Mouse (Mus musculus): Measurements from ENCODE around the gene Cebpe.

Cebpe gene

DNA sequence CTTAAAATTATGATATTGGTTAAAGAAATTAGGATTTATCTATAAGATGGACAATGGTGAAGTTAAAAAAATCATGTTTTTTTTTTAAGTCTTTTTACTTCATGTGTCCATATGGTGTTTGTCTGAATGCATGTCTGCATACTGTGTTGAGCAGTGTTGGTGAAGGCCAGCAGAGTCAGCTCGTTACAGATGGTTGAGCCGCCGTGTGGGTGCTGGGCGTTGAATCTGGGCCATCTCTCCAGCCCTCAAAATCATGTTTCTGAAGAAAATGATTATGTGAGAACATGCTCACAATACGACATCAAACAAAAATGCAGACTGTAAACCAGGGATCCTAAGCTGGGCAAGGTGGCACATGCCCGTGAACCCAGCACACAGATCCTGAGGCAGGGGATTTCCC lies 18.3 kb upstream of the Cebpe start:
- ChIA-PET POLR2A (interaction anchor here in 1 of 4 experiments (0.6 to 1.2 kb wide), 3 partner anchors 15 to 538 kb away, joined by 3 to 8 read pairs (median 3); partner anchors contain the start of gene 1700123O20Rik), CTCF (interaction anchor here in 3 of 4 experiments (0.6 to 2.2 kb wide), 3 partner anchors 16 to 139 kb away, joined by 3 to 9 read pairs (median 5); no protein-coding TSS in a partner anchor)

- CTCF ChIA-PET: interaction anchor here in 3 of 4 experiments (0.6 to 2.2 kb wide), 5 partner anchors 15 to 95 kb away, joined by 4 to 9 read pairs (median 5); no protein-coding TSS in a partner anchor
These were observed 17.1 kb upstream of the Cebpe start for GRCm38 (mm10) chr14:54728823-54729653.

GRCm38 (mm10) chr14:54727565-54727964 lies 15.6 kb upstream of the Cebpe start:
- POLR2A ChIA-PET: interaction anchor here in 1 of 4 experiments (1.5 kb wide), 1 partner anchor 9 kb away, joined by 4 read pairs; no protein-coding TSS in a partner anchor
- CTCF ChIA-PET: no interaction called here

More at GRCm38 (mm10) chr14:54728823-54729653, 17.1 kb upstream of the Cebpe start:
- POLR2A ChIA-PET: interaction anchor here in 3 of 4 experiments (0.5 to 1.4 kb wide), 8 partner anchors 14 to 139 kb away, joined by 3 to 5 read pairs (median 3); partner anchors contain the start of gene 1700123O20Rik (in 1 of the 3)

- CTCF ChIA-PET: interaction anchor here in 1 of 4 experiments (1.1 kb wide), 1 partner anchor 55 kb away, joined by 3 read pairs; no protein-coding TSS in a partner anchor
These were observed 12.1 kb upstream of the Cebpe start for GRCm38 (mm10) chr14:54724049-54724448.

GRCm38 (mm10) chr14:54721711-54722110 lies 9.7 kb upstream of the Cebpe start:
- POLR2A ChIA-PET: interaction anchor here in 3 of 4 experiments (0.6 to 1.5 kb wide), 4 partner anchors 16 to 191 kb away, joined by 3 to 4 read pairs (median 3); no protein-coding TSS in a partner anchor
- CTCF ChIA-PET: interaction anchor here in 2 of 4 experiments (1.1 to 1.5 kb wide), 3 partner anchors 64 to 66 kb away, joined by 3 to 7 read pairs (median 3); no protein-coding TSS in a partner anchor

More at GRCm38 (mm10) chr14:54724049-54724448, 12.1 kb upstream of the Cebpe start:
- POLR2A ChIA-PET: no interaction called here

GRCm38 (mm10) chr14:54720654-54721350 lies 8.8 kb upstream of the Cebpe start:
- ChIA-PET CTCF (interaction anchor here in 3 of 4 experiments (0.6 to 1.5 kb wide), 4 partner anchors 65 to 97 kb away, joined by 3 to 7 read pairs (median 4); no protein-coding TSS in a partner anchor), POLR2A (interaction anchor here in 1 of 4 experiments (1.5 kb wide), 1 partner anchor 15 kb away, joined by 4 read pairs; no protein-coding TSS in a partner anchor)

DNA sequence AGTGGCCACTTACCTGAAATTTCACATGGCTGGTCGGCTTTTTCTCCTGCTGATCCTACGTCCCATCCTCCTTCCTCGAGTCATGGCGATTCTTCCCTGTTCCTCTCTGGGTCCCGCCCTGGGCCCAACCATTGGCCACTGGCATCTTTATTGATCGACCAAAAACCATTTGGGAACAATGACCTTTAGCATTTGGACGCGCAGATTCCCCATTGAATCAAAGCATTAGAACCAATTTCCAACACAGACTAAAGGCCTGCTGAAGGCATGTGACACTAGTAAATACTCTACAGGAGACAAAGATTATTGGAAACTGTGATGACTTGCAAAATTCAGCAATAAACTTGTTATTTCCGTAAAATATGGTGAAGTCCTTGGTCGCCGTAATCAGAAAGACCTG lies 8.1 kb upstream of the Cebpe start:
- POLR2A ChIA-PET: interaction anchor here in 1 of 4 experiments (1.3 kb wide), 1 partner anchor 288 kb away, joined by 3 read pairs; no protein-coding TSS in a partner anchor
- CTCF ChIA-PET: no interaction called here

DNA sequence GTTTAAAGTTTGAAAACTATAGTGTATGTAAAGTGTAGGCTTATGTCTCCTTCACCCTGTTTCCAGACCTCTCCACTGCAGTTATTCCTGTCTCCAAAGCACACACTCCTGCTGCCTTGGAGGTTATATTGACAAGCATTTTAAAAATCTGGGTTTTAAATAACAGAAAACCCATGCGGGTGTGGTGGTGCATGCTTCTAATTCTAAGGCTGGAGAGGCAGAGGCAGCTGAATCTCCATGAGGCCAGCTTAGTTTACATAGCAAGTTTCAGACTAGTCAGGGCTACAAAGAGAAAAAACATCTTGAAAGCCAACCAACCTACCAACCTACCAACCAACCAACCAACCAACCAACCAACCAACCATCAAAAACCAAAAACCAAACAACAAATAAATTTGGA lies 3.4 kb upstream of the Cebpe start:
- POLR2A ChIA-PET: interaction anchor here in 3 of 4 experiments (0.9 to 4.3 kb wide), 12 partner anchors 9 to 282 kb away, joined by 3 to 27 read pairs (median 4); partner anchors contain the start of genes 1700123O20Rik (in 2 of the 3) and Acin1 (in 2 of the 3)
- CTCF ChIA-PET: interaction anchor here (0.5 to 6.2 kb wide), 15 partner anchors 10 to 312 kb away, joined by 3 to 130 read pairs (median 4); no protein-coding TSS in a partner anchor

DNA sequence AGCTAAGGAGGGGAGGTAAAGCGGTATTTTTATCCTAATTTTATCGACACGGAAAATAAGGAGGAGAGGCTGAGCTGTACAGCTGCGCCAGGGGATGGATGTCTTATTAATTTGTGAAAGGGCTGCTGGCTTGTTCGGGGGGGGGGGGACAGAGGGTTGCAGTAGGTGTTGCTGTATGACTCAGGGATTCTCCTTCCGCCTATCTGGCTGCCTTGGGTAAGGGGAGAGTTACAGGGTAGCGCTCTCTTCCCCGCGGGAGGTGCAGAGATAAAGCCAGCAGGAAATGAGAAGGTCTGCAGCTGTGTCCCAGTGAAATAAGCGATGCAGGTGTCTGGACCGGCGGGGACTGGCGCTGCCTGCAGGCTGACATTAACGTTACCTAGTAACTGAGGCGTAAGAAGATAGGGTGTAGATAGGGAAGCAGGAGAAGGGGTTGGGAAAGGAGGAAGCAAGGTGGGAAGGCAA lies 2.7 kb upstream of the Cebpe start:
- ChIA-PET CTCF (interaction anchor here (0.5 to 6.2 kb wide), 31 partner anchors 9 to 943 kb away, joined by 3 to 130 read pairs (median 4); partner anchors contain the start of gene Ngdn (in 1 of the 4)), POLR2A (interaction anchor here (0.6 to 4.3 kb wide), 15 partner anchors 8 to 265 kb away, joined by 3 to 27 read pairs (median 5); partner anchors contain the start of genes 1700123O20Rik (in 2 of the 4) and Acin1 (in 2 of the 4))

GRCm38 (mm10) chr14:54714121-54714520 lies 2.1 kb upstream of the Cebpe start:
- ChIA-PET POLR2A (interaction anchor here (0.6 to 4.3 kb wide), 16 partner anchors 8 to 265 kb away, joined by 3 to 27 read pairs (median 4); partner anchors contain the start of genes 1700123O20Rik (in 2 of the 4) and Acin1 (in 2 of the 4)), CTCF (interaction anchor here (0.6 to 6.2 kb wide), 29 partner anchors 8 to 943 kb away, joined by 3 to 130 read pairs (median 4); partner anchors contain the start of gene Ngdn (in 1 of the 4))

DNA sequence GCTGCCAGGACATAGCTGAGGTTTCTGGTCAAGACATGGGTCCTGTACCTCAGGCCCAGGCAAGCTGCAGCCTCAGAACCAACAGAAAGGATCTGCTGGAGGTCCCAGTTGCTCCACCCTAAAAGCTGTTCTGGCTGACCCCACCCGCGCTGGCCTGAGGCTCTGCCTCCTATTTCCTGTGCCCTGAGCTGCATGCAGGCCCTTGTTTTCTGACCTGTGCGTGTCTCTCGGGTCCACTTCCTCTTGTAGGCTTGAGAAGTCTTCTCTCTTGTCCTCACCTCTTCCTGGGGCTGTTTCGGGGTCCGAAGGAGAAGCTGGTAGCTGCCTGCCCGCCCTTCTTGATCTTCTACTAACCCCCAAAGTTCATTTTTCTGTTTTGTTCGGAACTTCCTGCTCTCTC lies 887 bp upstream of the Cebpe start:
- CTCF ChIA-PET: interaction anchor here (0.6 to 6.2 kb wide), 13 partner anchors 44 to 302 kb away, joined by 3 to 130 read pairs (median 4); partner anchors contain the start of gene Ngdn (in 1 of the 4)
- POLR2A ChIA-PET: interaction anchor here in 3 of 4 experiments (0.6 to 4.3 kb wide), 7 partner anchors 9 to 98 kb away, joined by 3 to 27 read pairs (median 7); partner anchors contain the start of genes 1700123O20Rik (in 1 of the 3) and Acin1 (in 1 of the 3)

- ChIA-PET POLR2A (no interaction called here), CTCF (interaction anchor here in 1 of 4 experiments (0.7 kb wide), 1 partner anchor 756 kb away, joined by 3 read pairs; no protein-coding TSS in a partner anchor)
These were observed 2.9 kb downstream of the Cebpe start for GRCm38 (mm10) chr14:54709054-54709453.

DNA sequence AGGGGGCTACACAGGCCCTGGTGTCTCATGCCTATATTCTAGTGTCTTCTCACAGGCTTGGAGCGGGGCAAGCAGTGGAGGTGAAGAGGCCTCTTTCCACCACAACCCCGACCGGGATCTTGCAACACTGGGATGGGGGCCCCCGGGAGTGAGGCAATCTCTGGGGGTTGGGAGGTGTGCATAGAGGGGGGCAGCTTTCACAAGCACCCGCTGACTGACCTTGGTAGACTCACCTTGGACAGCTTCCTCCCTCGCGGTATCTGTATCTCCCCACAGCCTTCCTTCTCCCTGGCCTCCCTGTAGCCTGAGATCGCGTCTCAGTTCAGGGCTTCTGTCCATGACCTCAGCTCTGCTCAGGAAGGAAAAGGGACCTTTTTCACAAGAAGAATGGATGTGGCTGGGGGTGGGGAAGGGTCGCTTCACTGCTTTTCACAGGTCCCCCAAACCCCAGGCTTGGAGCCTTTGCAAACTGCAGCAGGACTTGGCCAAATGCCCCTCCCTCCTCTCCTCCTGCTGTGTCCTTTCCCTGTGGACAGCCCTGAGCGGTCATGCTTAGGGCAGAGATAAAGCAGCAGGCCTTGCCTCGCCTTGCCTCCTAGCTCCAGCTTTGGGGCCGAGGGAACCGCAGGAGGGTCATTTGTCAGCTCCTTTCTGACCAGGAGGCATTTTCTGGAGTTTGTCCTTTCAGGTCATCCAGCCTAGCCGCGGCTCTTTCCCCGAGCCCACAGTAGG lies 5.2 kb downstream of the Cebpe start:
- ChIA-PET CTCF (interaction anchor here (0.5 to 2.2 kb wide), 8 partner anchors 7 to 179 kb away, joined by 3 to 10 read pairs (median 4); partner anchors contain the start of gene Acin1 (in 1 of the 4)), POLR2A (interaction anchor here in 3 of 4 experiments (0.6 to 1.0 kb wide), 6 partner anchors 8 to 308 kb away, joined by 3 to 4 read pairs (median 3); partner anchors contain the start of genes 1700123O20Rik (in 2 of the 3) and Ngdn (in 1 of the 3))

DNA sequence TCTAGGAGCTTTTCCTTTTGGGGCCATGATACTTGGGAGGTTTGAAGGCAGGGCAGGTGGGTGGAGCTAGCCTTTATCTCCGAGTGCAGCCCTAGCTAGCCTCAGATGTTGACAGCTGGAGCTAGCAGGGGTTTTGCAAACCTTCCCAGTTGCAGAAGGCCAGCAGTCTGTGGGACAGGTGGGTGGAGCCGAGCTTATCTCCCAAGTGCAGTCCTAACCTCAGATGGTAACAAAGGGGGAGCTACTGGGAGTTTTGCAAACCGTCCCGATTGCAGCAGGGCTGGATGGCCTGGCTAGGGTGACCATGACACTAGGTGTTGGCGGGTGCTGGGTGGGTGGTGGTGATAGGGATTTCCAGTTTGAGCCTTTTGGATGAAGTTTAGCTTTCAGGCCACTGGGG lies 6.1 kb downstream of the Cebpe start:
- ChIA-PET POLR2A (interaction anchor here (0.6 to 1.8 kb wide), 9 partner anchors 9 to 309 kb away, joined by 3 to 6 read pairs (median 4); partner anchors contain the start of genes 1700123O20Rik (in 4 of the 4), Acin1 (in 2 of the 4) and Ngdn (in 1 of the 4)), CTCF (interaction anchor here in 3 of 4 experiments (0.6 to 2.2 kb wide), 14 partner anchors 8 to 138 kb away, joined by 3 to 10 read pairs (median 4); partner anchors contain the start of gene Acin1 (in 1 of the 3))

GRCm38 (mm10) chr14:54703207-54703606 lies 8.8 kb downstream of the Cebpe start:
- ChIA-PET POLR2A (interaction anchor here in 2 of 4 experiments (1.0 to 2.3 kb wide), 2 partner anchors 9 to 220 kb away, joined by 3 to 7 read pairs; partner anchors contain the start of gene Cebpe (in 1 of the 2)), CTCF (interaction anchor here in 3 of 4 experiments (0.5 to 3.8 kb wide), 4 partner anchors 44 to 140 kb away, joined by 3 to 17 read pairs (median 8); no protein-coding TSS in a partner anchor)

GRCm38 (mm10) chr14:54701298-54701697 lies 10.7 kb downstream of the Cebpe start:
- POLR2A ChIA-PET: interaction anchor here in 2 of 4 experiments (0.6 to 4.3 kb wide), 3 partner anchors 15 to 1003 kb away, joined by 3 to 18 read pairs (median 4); partner anchors contain the start of genes 1700123O20Rik (in 1 of the 2) and Acin1 (in 1 of the 2)
- CTCF ChIA-PET: interaction anchor here in 3 of 4 experiments (0.5 to 3.8 kb wide), 11 partner anchors 9 to 284 kb away, joined by 3 to 17 read pairs (median 3); partner anchors contain the start of genes Haus4 (in 1 of the 3) and Slc7a7 (in 1 of the 3)

Measured in embryonic stem cell, embryonic (primary cell).